Mouse (Mus musculus): Measurements from ENCODE around the gene Mrto4.

GRCm38 (mm10) chr4:139373130-139373529, 20.8 kb upstream of the Mrto4 start:
- no peak for TF ChIP-seq HCFC1 (IDR thresholded peaks at IDR 0.05; ENCODE audit: borderline replicate concordance, insufficient read depth, low read length)
- no peak for TF ChIP-seq MAFK (IDR thresholded peaks at IDR 0.05; ENCODE audit: insufficient read depth, low read depth, low read length)

Measured in ES-E14 (cell line).